Mouse (Mus musculus): ENCODE measurements around the gene Fbxo11.
"Not testable (repeated sequence)": the region's sequence is repeated elsewhere in the genome, so short reads cannot be mapped to it uniquely, and the experiment has no call there.

The Fbxo11 gene

DNA sequence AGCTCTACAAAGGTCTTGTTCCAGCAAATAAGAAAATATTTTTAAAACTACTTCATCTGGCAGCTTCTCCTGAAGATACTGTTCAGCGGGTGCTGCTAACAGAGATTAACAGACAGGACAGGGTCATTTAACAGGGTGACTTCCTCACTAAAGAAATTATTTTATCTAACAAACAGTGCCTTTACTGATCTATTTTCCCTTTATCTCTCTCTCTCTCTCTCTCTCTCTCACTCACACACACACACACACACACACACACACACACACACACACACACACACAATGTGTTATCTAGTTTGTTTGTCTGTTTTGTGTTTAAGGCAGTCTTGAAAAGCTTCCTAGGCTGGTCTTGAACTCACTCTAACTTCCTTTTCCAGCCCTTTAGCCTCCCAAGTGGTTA lies 50.6 kb downstream of the Fbxo11 start:
- no peak for DNase-seq (ENCODE audit: low read depth, low spot score)

DNA sequence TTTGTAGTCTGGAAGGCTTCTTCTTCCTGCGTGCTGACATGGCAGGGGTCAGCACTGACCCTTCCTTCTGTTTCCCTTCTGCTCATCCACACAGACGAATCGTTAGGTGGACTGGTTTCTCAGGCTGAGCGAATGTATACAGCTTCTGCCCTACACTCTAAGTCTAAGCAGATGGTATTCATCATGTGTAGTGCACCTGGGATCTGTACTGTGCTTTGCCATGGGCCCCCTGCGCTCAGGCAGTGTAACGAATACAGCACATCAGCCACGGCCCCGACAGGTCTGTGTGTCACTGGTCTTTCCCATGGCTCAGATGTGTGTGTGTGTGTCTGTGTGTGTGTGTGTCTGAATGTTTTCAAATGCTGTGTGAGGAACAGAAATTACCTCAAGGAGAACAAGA lies 58.1 kb downstream of the Fbxo11 start:
- DNase-seq (ENCODE audit: low read depth, low spot score): no peak

DNA sequence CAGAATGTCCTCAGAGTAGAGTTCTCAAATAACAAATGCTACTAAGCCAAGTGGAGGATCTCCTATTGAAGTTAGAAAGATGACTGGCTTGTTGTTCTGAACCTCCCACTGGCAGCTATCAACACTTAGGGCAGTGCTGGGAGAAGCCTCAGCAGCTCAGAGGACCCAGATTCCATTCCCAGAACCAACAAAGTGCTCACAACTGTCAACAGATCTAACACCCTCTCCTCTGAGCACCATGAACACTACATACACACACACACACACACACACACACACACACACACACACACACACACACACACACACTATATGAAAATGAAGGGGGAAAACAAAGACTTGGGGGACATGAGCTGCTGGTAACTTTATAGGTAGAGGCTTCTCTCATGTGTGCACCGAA lies 60.2 kb downstream of the Fbxo11 start:
- no peak for DNase-seq (ENCODE audit: low read depth, low spot score)

DNA sequence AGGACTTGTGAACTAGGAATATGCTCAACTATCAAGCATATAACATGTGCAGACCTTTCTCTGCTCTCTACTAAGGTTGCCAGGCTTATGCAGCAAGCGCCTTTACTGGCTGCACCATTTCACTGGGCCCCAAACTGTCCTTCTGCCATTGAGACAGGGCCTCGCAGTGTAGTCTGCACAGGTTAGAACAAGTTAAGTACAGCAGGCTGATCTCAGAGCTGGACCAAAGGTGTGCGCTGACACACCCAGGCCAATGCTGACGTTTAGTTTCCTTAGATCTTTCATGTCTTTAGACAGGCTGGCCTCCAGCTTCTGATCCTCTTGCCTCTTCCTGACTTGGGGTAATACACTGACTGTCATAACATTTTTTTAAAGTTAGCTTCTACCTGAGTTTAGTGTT lies 67.3 kb downstream of the Fbxo11 start:
- DNase-seq (ENCODE audit: low read depth, low spot score): no peak

DNA sequence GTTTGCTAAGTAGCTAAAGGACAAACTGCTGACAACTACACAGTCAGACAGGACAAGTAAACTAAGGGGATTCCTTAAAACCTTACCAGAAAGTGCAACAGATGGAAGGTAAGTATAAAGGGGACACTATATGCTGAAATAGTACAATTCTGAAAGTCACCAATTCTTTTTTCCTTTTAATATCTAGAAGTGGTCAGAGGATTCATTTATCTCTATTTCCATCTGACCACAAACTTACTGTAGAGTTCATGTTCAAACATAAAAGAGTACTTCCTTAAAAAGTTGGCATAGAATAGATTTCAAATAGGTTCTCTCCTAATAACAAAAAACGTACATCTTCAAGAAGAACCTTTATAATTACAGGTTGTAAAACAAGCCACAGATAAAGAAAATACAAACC lies 71.8 kb downstream of the Fbxo11 start:
- DNase-seq (ENCODE audit: low read depth, low spot score): no peak

DNA sequence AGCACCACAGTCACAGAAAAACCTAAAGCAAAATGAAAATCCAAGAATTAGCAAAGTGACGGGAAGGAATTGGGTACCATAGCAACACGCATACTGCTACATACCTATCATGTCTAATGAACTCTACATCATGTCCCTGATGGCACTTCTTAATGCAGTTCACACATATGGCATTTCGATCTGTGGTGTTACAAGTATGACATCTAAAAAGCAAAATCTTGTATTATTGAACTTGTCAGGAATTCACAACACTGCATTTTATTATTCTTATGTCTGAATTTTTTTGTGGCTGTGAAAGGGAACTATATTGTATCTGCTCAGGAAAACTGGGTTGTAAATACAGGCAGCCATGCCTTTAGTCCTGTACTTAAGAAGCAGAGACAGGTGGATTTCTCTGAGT lies 72.9 kb downstream of the Fbxo11 start:
- no peak for DNase-seq (ENCODE audit: low read depth, low spot score)

DNA sequence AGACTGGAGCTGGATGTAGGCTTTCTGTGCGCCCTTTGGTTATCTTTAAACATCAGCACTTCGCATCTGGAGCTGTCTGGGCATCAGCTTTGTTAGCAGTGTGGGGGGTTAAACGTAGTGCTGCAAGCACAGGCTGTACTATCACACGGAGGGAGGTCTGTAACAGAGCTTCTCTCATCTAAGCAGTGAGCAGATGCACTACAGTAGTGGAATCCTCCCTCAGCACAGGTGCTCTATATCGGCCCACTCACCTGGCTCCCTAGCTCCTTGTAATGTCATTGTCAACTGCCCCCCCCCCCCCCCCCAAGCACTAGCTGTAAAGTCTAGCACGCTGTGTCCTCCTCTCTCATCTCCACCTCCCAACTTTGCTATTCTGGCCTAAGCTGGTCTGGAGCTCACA lies 77.6 kb downstream of the Fbxo11 start:
- DNase-seq (ENCODE audit: low read depth, low spot score): no peak

DNA sequence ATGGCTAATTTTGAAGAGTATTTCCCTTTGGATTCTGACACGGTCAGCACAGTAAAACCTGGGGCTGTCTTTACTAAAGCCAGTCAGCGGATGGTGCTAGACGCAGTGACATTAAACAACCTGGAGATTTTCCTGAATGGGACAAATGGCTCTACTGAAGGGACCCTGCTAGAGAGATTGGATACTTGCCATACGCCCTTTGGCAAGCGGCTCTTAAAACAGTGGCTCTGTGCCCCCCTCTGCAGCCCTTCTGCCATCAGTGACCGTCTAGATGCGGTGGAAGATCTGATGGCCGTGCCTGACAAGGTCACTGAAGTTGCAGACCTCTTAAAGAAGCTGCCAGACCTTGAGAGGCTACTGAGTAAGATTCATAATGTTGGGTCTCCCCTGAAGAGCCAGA lies 79.2 kb downstream of the Fbxo11 start:
- no peak for DNase-seq (ENCODE audit: low read depth, low spot score)

DNA sequence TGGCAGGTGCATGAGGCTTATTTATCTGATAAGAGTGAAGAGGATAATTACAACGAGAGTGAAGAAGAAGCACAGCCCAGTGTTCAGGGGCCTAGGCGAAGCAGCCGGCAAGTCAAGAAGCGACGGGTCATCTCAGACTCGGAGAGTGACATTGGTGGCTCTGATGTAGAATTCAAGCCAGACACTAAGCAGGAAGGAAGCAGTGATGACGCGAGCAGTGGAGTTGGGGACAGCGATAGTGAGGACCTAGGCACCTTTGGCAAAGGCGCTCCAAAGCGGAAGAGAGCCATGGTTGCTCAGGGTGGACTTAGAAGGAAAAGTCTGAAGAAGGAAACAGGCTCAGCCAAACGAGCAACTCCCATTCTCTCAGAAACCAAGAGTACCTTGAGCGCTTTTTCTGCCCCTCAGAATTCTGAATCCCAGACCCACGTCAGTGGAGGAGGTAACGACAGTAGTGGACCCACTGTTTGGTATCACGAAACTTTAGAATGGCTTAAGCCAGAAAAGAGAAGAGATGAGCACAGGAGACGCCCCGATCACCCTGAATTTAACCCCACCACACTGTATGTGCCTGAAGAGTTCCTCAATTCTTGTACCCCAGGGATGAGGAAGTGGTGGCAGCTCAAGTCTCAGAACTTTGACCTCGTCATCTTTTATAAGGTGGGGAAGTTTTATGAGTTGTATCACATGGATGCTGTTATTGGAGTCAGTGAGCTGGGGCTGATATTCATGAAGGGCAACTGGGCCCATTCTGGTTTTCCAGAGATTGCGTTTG lies 80.5 kb downstream of the Fbxo11 start:
- no peak for DNase-seq (ENCODE audit: low read depth, low spot score)

DNA sequence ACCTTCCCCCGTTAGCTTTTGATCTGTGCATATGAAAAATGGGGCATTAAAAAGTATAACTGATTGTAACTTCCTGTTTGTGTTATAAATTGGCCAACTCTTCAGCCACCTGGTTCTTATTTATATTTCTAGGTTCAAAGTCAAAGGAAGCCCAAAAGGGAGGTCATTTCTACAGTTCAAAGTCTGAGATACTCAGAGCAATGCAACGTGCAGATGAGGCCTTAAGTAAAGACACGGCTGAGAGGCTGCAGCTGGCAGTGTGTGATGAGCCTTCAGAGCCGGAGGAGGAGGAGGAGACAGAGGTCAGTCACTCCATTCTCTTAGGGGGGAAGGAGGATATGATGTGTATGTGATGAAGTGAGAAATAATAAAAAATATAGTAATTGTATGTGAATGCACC lies 81.8 kb downstream of the Fbxo11 start:
- no peak for DNase-seq (ENCODE audit: low read depth, low spot score)

DNA sequence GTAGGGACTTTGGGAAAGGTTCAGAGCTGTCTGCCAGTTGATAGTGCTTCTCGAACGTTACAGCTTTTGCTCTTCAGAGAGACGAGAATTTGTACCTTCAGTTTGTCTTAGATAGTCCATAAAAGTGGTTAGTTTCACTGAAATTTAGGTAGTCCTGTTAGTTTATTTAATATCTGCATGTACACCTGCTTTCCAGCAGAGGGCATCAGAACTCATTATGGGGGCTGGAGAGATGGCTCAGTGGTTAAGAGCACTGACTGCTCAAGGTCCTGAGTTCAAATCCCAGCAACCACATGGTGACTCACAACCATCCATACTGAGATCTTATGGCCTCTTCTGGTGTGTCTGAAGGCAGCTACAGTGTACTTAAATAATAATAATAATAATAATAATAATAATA lies 83.0 kb downstream of the Fbxo11 start:
- DNase-seq (ENCODE audit: low read depth, low spot score): peak; percentile 35

DNA sequence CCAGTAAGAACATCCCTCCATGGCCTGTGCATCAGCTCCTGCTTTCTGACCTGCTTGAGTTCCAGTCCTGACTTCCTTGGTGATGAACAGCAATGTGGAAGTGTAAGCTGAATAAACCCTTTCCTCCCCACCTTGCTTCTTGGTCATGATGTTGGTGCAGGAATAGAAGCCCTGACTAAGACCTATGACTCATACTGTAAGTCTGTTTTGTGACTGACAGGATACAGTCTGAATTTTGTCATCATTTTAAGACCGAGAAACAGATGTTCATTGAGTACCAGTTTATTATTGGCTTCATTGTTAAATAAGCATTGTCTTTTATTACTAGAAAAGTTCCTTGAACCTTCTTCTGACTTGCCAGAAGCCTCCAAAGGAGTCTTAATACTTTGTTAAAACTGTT lies 85.4 kb downstream of the Fbxo11 start:
- not testable (repeated sequence) for DNase-seq (ENCODE audit: low read depth, low spot score)

DNA sequence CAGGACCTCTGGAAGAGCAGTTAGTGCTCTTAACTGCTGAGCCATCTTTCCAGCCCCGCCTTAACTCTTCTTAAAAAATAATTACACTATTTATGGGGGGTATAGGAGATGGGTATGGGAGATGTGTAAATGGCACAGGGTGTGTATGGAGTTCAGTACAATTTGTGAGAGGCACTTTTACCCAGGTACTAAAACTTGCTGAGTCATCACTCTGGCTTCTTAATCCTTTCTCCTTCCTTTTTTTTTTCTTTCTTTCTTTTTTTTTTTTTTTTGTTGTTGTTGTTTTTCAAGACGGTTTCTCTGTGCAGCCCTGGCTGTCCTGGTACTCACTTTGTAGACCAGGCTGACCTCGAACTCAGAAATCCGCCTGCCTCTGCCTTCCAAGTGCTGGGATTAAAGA lies 88.2 kb downstream of the Fbxo11 start:
- not testable (repeated sequence) for DNase-seq (ENCODE audit: low read depth, low spot score)

DNA sequence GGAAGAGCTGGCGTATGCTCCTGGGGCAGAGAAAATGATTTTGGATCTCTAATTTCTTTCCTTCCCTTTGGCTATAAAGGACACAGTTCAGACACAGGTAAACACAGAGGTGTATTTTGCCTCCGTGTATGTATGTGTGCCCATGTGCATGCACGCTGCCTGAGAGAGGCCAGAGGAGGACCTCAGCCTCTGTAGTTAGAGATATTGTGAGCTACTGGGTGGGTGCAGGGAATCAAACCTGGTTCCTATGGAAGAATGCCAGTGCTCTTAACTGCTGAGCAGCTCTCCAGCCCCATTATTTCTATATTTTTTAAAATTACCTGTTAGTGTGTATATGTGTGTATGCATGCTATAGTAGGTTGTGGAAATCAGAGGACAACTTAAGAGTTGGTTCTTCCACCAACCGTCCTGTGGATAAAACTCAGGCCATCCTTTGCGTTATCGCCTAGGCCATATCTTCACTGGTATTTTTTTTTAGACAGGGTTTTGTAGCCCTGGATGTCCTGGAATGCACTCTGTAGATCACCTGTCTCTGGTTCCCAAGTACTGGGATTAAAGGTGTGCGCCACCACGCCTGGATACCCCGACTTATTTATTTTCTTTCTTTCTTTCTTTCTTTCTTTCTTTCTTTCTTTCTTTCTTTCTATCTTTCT lies 88.8 kb downstream of the Fbxo11 start:
- DNase-seq (ENCODE audit: low read depth, low spot score): peak; percentile 11

DNA sequence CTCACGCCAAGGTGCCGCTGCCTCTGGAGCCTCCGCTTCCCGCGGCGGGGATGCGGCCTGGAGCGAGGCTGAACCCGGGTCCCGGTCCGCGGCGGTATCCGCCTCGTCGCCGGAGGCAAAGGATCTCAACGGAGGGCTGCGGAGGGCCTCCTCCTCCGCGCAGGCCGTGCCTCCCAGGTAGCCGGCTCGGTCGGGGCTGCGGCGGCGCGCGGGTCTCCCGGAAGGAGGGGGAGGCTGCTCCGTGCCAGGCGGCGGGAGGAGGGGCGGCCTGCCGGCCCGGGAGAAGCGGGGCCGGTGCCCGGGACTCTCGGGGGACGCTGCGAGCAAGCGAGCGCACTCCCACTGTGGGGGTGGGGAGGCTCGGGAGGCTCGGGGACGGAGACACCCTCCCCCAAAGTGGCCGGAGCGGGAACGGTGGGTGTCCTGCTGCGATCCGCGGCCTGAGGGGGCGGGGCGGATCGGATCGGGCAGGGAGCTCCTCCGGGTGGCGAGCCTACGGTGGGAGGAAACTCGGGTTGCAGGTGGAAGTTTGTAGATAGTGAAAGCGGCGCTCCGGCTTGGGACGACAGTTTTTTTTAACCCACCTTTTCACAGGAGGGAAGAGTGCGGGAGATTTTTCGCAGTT lies 89.8 kb downstream of the Fbxo11 start:
- no peak for DNase-seq (ENCODE audit: low read depth, low spot score)

DNA sequence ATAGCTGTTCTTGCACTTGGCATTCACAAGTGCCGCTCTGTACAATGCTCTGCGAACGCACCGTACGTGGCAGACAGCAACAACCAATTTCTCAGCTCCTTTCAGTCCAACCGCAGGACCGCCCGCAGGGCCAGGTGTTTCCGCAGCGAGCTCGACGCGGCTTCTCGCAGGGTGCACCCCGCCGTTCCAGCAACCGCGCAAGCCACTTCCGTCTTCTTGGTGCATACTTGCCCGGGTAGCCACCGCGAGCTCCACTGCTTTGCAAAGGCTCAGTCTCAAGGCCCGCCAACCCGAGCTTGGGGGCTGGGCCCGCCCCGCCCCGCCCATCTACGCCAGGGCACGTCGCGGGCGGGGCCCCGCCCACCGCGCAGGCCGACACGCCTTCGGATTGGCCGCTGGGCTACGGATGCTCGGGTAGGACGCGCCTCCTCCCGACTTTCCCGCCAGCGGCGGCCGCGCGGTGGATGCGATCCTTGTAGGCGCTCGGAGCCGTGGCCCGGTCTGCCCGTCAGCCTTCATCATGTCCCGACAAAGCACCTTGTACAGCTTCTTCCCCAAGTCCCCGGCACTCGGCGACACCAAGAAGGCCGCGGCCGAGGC lies 90.4 kb downstream of the Fbxo11 start, which contains the start of gene Msh6:
Msh6 (plus strand) TSS at position 434 of the 600 bp plus-strand sequence.
- peak; percentile 98 for DNase-seq (ENCODE audit: low read depth, low spot score)

DNA sequence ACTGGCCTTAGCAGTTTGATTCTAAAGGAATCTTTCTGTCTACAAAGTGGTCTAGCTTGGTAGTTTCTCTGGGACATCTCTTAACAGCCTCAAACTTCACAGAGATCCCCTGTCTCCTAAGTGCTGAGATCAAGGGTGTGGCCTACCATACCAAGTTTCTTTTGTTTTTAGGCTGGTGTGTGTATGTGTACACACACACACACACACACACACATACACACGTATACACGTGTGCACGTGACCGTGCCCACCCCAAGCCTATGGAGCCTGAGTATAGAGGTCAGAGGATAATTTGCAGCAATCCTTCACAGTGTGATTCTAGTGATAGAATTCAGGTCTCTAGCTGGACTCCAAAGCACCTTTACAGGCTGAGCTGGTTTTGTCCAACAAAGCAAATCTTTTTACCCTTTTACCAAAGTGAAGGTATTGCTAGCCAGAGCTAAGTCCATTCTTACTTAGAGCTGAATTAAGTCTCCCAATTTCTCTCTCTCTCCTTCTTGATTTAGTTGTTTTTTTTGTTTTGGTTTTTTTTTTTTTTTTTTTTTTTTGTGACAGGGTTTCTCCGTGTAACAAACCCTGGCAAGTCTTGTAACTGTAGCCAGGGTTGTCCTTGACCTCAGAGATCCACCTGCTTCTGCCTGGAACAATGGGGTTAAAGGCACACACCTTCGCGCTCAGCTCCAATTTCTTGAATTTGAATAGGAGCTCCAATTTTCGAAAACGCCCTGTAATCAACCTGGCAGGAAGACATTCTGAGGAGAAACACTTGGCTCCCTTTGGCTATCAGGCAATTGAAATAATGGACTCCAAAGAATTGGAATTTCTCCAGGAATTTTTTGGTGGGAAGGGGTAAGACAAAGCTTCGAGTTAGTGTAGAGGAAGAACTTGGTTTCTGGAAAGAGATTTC lies 91.6 kb downstream of the Fbxo11 start:
- DNase-seq (ENCODE audit: low read depth, low spot score): peak; percentile 15

DNA sequence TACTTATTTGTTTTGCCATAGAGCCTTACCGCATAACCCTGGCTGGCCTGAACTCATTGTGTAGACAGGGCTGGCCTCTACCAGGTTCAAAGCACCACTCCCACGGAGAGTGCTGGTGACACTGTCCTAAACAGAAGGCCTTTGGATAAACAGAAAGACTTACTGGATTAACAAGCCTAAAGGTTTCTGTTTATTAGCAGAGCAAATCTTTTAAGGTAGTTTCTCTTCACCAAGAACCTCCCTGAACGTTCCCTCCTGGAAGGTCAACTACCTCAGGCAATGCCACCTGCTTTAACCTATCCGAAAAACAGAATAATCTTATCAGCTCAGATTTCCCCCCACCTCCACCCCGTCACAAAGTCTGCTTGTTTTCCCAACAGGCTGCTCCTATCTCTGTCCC lies 92.2 kb downstream of the Fbxo11 start:
- DNase-seq (ENCODE audit: low read depth, low spot score): no peak

DNA sequence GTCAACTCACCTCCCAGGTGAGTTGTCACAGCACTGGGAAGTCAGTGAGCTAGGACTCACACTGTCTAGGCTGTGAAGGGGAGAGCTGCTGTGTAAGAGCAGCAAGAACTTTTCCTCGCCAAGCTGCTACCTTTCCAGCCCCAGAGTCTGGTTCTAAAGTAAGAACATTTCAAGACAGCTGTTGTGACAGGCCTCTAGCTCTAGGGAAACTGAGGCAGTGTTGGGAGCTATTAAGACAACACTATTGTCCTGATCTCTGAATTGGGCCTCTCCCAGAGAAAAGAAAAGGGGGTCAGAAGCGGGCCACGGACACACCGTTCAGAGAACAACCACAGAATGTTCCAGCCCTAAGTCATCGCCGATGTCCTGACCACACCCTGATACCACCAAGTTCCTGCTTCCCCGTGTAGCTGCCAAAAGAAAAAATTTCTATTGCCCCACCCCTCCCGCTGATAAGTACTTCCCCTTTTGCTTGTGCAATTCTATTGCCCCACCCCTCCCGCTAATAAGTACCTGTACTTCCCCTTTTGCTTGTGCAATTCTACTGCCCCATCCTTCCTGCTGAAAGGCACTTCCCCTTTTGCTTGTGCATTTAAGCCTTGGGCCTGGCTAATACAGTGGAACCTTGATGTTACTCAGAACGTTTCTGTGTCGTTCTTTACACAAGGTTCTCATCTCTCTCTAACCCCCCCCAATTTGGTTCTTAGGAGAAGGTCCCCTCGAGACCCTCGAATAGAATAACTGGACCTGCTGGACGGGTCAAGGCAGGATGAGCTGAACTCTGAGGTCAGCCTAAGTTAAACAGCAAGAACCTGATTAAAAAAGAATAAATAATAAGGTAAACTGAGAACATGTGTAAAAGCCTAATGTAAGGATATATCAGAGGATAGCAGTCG lies 93.1 kb downstream of the Fbxo11 start:
- DNase-seq (ENCODE audit: low read depth, low spot score): peak; percentile 18

DNA sequence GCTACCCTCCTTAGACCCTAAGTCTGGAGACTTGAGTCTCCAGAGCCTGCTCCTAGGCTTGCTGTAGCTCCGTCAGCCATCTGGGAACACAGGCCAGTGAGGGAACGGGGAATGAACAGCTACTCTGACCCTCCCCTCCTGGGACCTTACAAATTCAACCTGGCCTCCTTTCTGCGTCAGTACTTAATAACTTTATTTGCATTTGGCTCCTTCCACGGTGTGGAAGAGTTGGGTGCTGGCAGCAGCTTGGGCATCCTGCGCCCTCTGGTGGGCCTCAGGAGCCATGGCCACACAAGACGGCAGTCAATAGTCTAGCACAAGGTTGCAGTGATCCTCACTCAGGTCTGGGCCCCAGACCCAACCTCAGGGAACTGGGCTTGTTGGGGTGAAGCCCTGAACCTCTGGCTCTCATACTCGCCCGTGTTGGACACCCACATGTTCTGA lies 96.6 kb downstream of the Fbxo11 start:
- DNase-seq (ENCODE audit: low read depth, low spot score): not testable (repeated sequence)
